Mouse (Mus musculus) urinary bladder, adult 2 months (tissue): ENCODE measurements around the gene Ccdc24. TPM values are rescaled to one million over a fixed set of nuclear protein-coding genes. Genes with fewer than 3 reads are reported as not detected.
A peak's percentile ranks its signal among the peaks of the same experiment; 100 is the strongest.

ENCODE experiments used
- DNase-seq: peaks from one replicate; pipeline ENCODE4 v3.0.0; 2022; ENCODE audit warnings: low spot score
- polyA plus RNA-seq: library from polyadenylated mRNA; depleted of rRNA; stranded (reverse); fragments of >200 nt; gene quantifications from 2 replicates; pipeline ENCODE4 v1.2.3, GENCODE M21; 2012

The Ccdc24 gene
- polyA plus RNA-seq, 1 experiment, result 1.7 TPM

- no peak for DNase-seq
Observed at GRCm38 (mm10) chr4:117852152-117852868, 20.0 kb downstream of the Ccdc24 start.

GRCm38 (mm10) chr4:117850871-117851270 is 21.5 kb downstream of the Ccdc24 start:
- DNase-seq, result no peak

- no peak for DNase-seq
Observed at GRCm38 (mm10) chr4:117850176-117850575, 22.2 kb downstream of the Ccdc24 start.

DNA sequence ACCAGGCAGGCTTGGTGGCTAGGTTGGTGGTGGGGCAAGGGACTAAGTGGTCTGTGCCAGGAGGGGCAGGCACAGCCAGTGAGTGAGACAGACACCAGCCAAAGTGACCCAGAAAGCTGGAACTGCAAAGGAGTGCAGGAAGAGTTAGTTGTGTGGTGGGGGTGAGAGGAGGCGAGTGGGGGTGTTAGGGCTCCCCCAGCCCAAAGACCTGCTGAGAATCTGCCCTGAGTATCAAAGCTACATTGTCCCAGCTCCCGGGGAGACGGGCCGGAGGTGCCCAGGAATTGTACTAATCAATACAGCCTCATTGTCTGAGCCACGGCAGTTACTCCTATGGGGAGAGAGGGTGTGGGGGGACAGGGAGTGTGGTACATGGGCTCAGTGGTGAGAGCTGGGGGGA is 22.9 kb downstream of the Ccdc24 start:
- no peak for DNase-seq

GRCm38 (mm10) chr4:117849063-117849462 is 23.3 kb downstream of the Ccdc24 start:
- DNase-seq, result no peak

DNA sequence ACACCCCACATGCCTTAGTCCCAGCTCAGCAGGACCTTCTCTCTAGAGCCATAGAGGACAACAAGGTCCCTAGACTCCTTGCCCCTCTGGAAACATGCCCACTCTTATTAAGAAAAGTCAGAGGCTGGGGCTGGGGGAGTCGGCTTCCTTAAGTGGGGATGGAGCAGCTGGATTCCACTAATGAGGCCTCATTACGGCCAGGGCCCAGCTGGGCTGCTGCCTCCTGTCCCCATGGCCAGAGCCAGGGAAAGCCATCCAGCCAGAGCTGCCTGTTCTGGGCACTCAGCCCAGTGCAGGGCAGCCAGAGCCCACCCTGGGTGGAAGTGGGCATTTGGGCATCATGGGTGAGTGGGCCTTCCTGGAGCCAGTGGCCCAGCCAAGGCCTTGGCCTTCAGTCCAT is 25.3 kb downstream of the Ccdc24 start:
- no peak for DNase-seq

GRCm38 (mm10) chr4:117846261-117846660 is 26.1 kb downstream of the Ccdc24 start:
- no peak for DNase-seq

GRCm38 (mm10) chr4:117845316-117845715 is 27.0 kb downstream of the Ccdc24 start:
- DNase-seq, result no peak

DNA sequence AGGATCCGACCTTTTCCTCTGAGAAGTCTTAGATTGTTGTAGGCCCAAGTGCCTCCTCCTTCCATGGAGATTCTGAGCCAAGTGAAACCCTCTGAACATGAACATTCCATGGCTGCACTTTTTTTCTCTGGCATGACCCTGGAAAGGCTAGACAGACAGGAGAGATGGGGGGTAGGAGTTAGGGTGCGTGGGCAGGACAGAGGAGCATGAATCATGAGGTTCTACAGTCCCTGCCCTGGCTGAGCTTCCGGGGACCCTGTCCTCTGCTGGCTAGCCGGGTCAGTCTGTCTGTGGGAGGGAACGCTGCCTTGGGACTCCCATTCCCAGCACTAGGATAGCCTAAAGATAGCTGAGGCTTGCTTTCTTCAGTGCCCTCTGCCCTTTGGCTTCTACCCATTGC is 27.9 kb downstream of the Ccdc24 start:
- no peak for DNase-seq

DNA sequence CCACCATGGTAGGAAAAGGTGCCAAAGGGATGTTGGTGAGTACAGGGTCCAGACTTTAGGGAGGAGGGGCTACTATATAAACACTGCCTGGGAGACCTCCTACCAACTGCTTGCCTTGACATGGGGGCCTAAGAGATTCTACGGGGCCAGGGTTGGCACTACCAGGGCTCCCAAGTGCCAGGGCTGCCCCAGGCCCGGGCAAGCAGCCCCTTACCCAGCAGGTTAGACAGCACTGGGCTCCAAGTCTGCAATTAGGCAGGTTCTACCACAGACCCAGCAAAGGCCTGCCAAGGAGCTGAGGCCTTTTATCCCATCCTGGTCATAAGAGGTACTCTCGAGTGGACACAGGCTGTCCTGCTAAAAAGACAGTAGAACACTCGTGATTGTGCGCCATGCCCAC is 29.3 kb downstream of the Ccdc24 start:
- no peak for DNase-seq

GRCm38 (mm10) chr4:117841566-117841965 is 30.8 kb downstream of the Ccdc24 start:
- no peak for DNase-seq

- no peak for DNase-seq
Observed at GRCm38 (mm10) chr4:117840821-117841220, 31.5 kb downstream of the Ccdc24 start.

DNA sequence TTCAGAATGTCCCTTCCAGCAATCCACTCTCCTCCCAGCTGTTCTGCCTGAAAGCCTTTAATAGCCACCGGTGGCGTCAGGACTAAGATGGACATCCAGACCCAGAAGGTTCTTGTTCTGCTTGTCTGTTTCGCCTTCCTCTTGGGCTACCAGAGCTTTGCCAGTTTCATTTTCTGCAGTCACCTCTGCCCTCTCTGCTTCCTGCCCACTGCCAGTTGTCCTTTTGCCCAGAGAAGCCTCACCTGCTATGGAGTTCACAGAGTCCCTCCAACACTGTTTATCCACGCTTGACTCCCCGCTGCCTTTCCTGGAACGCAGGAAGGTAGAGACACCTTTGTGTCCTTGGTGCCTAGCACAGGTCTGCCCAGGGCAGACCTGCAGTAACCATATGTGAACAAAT is 33.0 kb downstream of the Ccdc24 start:
- DNase-seq, result no peak

- DNase-seq, result no peak
Observed at GRCm38 (mm10) chr4:117837271-117837670, 35.1 kb downstream of the Ccdc24 start.

- DNase-seq, result peak; percentile 94
Observed at GRCm38 (mm10) chr4:117836204-117836767, 36.1 kb downstream of the Ccdc24 start.

GRCm38 (mm10) chr4:117835531-117836111 is 36.7 kb downstream of the Ccdc24 start:
- DNase-seq, result peak; percentile 53

DNA sequence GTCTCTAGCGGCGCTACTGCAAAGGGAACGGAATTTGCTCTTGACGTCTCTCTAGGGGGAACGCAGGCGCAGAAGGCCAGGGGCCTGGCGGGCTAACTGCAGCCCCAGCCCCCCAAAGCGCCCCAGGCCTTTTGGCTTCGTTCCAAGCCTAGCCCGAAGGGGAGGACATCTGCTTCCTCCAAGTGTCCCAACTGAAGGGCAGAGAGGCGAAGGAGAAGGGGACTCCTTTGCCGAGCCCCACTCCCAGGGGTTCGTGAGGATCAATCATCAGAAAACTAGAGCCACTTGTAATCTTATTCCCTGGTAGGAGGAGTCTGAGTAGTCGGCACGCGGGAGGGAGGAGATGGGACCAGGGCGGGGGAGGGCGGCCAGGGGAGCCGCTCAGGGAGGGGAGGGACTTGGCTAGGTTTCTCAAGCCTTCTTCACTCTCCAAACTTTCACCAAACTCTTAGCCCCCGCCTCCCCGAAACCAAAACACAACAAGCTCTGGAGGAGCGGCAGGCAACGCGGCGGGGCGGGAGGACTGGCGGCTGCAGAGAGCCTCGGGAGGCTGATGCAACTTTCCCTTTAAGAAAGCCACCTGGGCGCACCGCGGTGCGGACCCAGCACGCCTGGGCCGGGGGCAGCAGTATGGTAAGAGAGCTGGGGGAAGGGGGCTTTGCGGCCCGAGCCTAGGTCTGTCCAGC is 37.4 kb downstream of the Ccdc24 start:
- peak; percentile 67 for DNase-seq

DNA sequence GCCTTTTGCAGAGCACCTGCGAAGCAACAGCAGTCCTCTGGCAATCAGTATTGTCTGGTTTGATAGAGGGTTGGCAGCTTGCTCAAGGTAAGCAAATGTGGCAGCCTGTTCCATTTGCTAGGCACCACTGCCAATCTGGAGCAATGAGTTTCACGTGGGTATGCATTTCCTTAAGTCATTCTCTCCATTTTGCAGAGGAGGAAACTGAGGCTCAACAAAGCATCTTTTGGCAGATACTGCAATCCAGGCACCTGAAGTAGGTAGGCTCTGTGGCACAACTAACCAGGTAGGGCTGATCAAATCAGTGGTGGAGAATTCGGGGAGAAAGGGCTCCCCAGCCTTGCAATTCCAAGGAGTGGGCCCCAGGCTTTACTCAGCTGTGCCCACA is 37.9 kb downstream of the Ccdc24 start, which contains the start of gene Slc6a9:
Slc6a9 (plus strand) TSS at position 50 of the 388 bp plus-strand sequence.
- no peak for DNase-seq

- no peak for DNase-seq
Observed at GRCm38 (mm10) chr4:117831920-117832691, 40.3 kb downstream of the Ccdc24 start.

- no peak for DNase-seq
Observed at GRCm38 (mm10) chr4:117831499-117831898, 40.9 kb downstream of the Ccdc24 start.

DNA sequence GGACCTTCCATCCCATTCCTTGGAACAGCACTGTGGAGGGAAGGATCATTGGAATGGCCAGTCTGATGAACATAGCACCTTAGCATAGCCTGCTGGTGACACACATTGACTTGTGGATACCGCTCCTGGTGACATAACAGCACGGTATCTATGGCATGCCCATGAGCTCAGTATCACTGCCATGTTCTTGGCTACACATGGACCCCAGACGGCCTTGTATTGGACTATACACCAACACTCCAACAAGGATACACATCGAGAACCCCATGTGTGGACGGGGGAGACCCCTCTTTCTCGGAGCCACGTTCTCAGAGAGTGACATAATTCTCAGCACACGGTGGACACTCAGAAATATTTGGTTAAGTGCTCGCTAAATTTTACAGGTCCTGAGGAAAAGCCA is 41.6 kb downstream of the Ccdc24 start:
- no peak for DNase-seq

DNA sequence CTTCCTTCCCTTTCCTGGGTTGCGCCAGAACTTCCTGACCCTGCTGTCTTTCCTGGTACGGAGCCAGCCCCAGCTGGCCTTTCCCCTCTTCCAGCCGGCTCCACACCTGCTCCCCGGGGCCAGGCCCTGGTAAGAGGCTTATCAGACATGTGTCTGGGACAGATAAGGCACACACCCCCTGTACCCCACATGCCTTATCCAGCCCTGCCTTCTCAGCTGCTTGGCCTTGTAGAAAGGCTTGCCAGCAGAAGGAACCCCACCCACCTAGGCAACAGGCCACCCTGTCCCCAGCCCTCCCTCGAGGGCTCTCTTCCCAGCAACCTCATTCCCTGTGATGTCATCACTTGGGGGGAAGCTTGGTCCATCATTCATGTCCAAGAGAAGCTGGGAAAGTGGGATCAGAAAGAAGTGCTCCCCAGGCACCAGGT is 42.2 kb downstream of the Ccdc24 start:
- no peak for DNase-seq
